Mouse (Mus musculus): ENCODE data around the gene Trim9. TPM values are rescaled to one million over a fixed set of nuclear protein-coding genes. Genes with fewer than 3 reads are reported as not detected.

The Trim9 gene
- polyA plus RNA-seq, 1 experiment from 2014 or later, result 2.2 TPM

DNA sequence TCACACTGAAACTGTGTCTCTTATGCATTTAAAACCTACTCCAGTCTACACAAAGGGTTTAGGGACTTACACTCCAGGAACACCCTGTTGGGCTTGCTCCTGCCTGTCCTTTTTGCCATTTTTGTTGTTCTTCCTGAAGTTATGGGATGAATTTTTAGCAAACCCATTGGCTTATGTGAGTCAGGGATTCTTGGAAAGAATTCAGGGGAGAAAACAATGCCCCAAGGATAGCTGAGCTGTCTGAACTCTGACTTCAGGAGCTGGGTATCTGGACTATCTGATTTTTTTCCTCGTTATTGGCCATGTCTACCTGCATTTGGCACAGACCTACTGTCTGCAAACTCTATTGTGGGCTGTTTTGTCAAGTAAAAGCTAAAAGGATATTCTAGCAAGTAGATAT lies 20.5 kb downstream of the Trim9 start:
- no peaks in the 10 kb centered on the region for H3K27me3 ChIP-seq (ENCODE audit: insufficient read depth, low read length)
- WGBS, result 74% methylated on average over 1 of the region's 1 CpGs
- no peak overlapping the region for H3K4me3 ChIP-seq (ENCODE audit: low read length)
- no peaks in the 10 kb centered on the region for H3K9me3 ChIP-seq (ENCODE audit: low read length)
- no peak overlapping the region for H3K27ac ChIP-seq (ENCODE audit: low read length)
- no peak for ATAC-seq (ENCODE audit: low FRiP score, low TSS enrichment)
- H3K4me1 ChIP-seq (ENCODE audit: insufficient read depth, low read length), result no peaks in the 10 kb centered on the region
- no peak overlapping the region for H3K9ac ChIP-seq (replicated peaks; ENCODE audit: low read length)
- no peaks in the 10 kb centered on the region for H3K36me3 ChIP-seq (ENCODE audit: insufficient read depth, low read length)
- H3K4me2 ChIP-seq (replicated peaks; ENCODE audit: low read depth, low read length), result no peak overlapping the region

DNA sequence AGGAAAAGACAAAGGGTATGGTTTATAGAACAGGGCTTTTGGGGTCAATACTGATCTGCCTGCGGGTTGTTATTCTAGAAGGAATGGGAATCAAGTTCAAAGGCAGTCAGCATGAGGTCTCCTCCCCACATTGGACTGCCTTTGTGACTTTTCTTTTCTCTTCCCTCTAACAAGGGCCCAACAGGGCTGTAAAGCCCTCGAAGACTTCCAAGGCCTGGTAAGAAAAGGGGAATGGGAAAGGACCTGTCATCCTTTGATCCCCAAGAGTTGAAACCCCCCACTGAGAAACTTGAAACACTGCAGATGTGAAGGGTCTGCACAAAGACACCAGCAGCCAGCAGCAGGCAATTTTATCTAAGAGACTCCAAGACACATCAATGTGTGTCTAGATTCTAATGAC lies 21.0 kb downstream of the Trim9 start:
- Histone ChIP-seq H3K27ac (ENCODE audit: low read length) (no peak overlapping the region), H3K4me3 (ENCODE audit: low read length) (no peak overlapping the region), H3K4me2 (replicated peaks; ENCODE audit: low read depth, low read length) (no peak overlapping the region), H3K36me3 (ENCODE audit: insufficient read depth, low read length) (no peaks in the 10 kb centered on the region), H3K4me1 (ENCODE audit: insufficient read depth, low read length) (no peaks in the 10 kb centered on the region), H3K9ac (replicated peaks; ENCODE audit: low read length) (no peak overlapping the region), H3K9me3 (ENCODE audit: low read length) (no peaks in the 10 kb centered on the region), H3K27me3 (ENCODE audit: insufficient read depth, low read length) (no peaks in the 10 kb centered on the region)
- 19% methylated on average over 2 of the region's 2 CpGs for WGBS
- no peak for ATAC-seq (ENCODE audit: low FRiP score, low TSS enrichment)

DNA sequence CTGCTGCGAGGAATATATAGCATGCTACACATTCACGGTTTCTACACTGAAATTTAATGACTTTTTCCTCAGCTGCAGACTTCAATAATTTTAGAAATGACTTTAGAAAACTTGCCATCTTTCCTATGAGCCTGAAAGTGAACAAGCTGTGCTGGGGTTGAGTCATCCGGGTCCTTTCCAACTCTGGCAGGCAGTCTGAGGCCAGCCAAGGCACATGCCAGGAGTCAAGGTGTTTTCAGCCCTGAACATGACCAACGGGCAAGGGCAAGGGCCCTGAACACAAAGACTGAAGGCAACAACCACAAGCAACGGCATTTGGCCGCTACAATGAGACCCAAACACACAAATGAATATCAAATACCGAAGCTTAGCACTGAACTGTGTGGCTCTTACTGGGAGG lies 21.6 kb downstream of the Trim9 start:
- no peaks in the 10 kb centered on the region for H3K9me3 ChIP-seq (ENCODE audit: low read length)
- H3K27ac ChIP-seq (ENCODE audit: low read length), result no peak overlapping the region
- no peak for ATAC-seq (ENCODE audit: low FRiP score, low TSS enrichment)
- H3K36me3 ChIP-seq (ENCODE audit: insufficient read depth, low read length), result no peaks in the 10 kb centered on the region
- no peaks in the 10 kb centered on the region for H3K27me3 ChIP-seq (ENCODE audit: insufficient read depth, low read length)
- no peak overlapping the region for H3K4me3 ChIP-seq (ENCODE audit: low read length)
- 77% methylated on average over 7 of the region's 7 CpGs for WGBS
- H3K9ac ChIP-seq (replicated peaks; ENCODE audit: low read length), result no peak overlapping the region
- H3K4me1 ChIP-seq (ENCODE audit: insufficient read depth, low read length), result no peaks in the 10 kb centered on the region
- no peak overlapping the region for H3K4me2 ChIP-seq (replicated peaks; ENCODE audit: low read depth, low read length)

DNA sequence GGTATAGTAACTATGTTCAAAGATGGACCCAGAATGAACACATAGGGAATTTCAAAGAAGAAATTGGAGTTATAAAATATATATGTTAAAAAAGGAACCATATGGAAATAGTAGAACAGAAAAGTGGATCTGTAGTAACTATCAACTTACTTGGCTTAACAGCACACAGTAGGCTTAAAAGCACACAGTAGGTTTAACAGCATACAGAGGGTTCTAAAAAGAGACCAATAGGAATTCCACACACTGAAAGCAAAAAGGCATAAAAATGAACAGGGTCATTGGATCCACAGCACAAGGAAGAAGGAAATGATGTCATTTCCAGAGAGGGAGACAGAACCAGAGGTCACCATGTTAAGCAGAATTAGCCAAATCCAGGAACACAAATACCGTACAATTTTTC lies 24.6 kb downstream of the Trim9 start:
- no peak for ATAC-seq (ENCODE audit: low FRiP score, low TSS enrichment)
- H3K9ac ChIP-seq (replicated peaks; ENCODE audit: low read length), result no peak overlapping the region
- H3K4me1 ChIP-seq (ENCODE audit: insufficient read depth, low read length), result no peaks in the 10 kb centered on the region
- H3K36me3 ChIP-seq (ENCODE audit: insufficient read depth, low read length), result no peaks in the 10 kb centered on the region
- no peak overlapping the region for H3K4me3 ChIP-seq (ENCODE audit: low read length)
- H3K4me2 ChIP-seq (replicated peaks; ENCODE audit: low read depth, low read length), result no peak overlapping the region
- H3K27ac ChIP-seq (ENCODE audit: low read length), result no peak overlapping the region
- H3K27me3 ChIP-seq (ENCODE audit: insufficient read depth, low read length), result no peaks in the 10 kb centered on the region
- WGBS, result 68% methylated on average over 1 of the region's 1 CpGs
- no peaks in the 10 kb centered on the region for H3K9me3 ChIP-seq (ENCODE audit: low read length)

DNA sequence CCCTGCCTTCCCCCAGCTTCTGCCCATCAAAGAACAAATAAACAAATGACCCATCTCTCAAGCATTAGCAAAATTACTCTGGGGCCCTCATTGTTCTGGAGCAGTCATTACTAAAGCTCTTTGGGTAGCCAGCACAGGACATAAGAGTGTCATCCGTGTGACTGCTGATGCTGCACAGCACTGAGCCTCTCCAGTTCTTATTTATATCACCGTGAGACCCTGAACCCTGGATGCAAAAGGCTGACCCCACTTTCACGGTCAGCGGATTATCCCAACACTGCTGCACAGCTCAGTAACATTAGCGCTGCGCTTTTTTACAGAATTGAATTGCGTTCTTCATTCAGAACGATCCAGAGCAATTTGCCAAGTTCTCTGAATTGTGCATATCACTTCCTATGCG lies 31.3 kb downstream of the Trim9 start:
- Histone ChIP-seq H3K9ac (replicated peaks; ENCODE audit: low read length) (no peak overlapping the region), H3K4me2 (replicated peaks; ENCODE audit: low read depth, low read length) (no peak overlapping the region), H3K4me1 (ENCODE audit: insufficient read depth, low read length) (no peaks in the 10 kb centered on the region), H3K9me3 (ENCODE audit: low read length) (no peaks in the 10 kb centered on the region), H3K36me3 (ENCODE audit: insufficient read depth, low read length) (no peaks in the 10 kb centered on the region), H3K4me3 (ENCODE audit: low read length) (no peak overlapping the region), H3K27me3 (ENCODE audit: insufficient read depth, low read length) (no peaks in the 10 kb centered on the region), H3K27ac (ENCODE audit: low read length) (no peak overlapping the region)
- no peak for ATAC-seq (ENCODE audit: low FRiP score, low TSS enrichment)
- WGBS, result 42% methylated on average over 9 of the region's 9 CpGs

DNA sequence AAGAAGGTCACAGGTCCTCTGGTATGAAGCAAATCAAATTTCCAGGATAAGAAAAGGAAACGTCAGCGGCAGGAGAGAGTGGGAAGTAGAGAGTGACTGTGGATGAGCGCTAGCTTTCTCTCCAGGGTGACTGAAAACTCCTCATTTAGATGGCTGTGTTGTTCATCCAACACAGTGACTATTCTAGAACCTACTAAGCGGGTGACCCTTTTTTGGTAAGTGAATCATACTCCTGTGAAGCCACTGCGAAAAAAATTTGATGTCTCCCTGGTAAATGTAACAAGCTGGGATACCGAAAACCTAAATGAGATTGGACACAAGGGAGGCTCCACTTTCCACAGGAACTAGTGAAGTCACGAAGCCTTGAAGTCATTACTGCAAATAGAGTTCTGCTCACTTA lies 39.5 kb downstream of the Trim9 start:
- ATAC-seq (ENCODE audit: low FRiP score, low TSS enrichment), result no peak
- Histone ChIP-seq H3K36me3 (ENCODE audit: insufficient read depth, low read length) (no peaks in the 10 kb centered on the region), H3K4me2 (replicated peaks; ENCODE audit: low read depth, low read length) (no peak overlapping the region), H3K27me3 (ENCODE audit: insufficient read depth, low read length) (no peaks in the 10 kb centered on the region), H3K4me1 (ENCODE audit: insufficient read depth, low read length) (no peaks in the 10 kb centered on the region), H3K9me3 (ENCODE audit: low read length) (no peaks in the 10 kb centered on the region), H3K9ac (replicated peaks; ENCODE audit: low read length) (no peak overlapping the region), H3K27ac (ENCODE audit: low read length) (no peak overlapping the region), H3K4me3 (ENCODE audit: low read length) (no peak overlapping the region)
- 78% methylated on average over 7 of the region's 7 CpGs for WGBS

DNA sequence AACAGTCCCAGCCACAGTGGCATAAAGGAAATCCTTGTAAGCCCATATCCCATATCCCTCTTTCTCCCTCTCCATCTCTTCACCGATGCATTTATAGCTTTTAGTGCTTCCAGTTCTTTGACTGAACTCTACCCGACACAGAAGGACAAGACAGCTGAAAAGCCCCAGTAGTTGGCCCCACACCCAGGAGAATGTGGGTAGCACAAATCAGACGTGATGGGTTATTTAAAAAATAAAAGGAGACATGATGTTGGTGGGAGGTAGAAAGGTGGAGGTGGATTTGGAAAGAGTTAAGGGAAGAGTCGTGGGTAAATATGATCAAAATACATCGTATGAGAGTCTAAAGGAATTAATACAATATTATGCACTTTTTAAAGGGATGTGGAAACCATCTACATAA lies 40.4 kb downstream of the Trim9 start:
- 88% methylated on average over 5 of the region's 5 CpGs for WGBS
- no peak for ATAC-seq (ENCODE audit: low FRiP score, low TSS enrichment)
- no peaks in the 10 kb centered on the region for H3K9me3 ChIP-seq (ENCODE audit: low read length)
- no peak overlapping the region for H3K27ac ChIP-seq (ENCODE audit: low read length)
- H3K4me3 ChIP-seq (ENCODE audit: low read length), result no peak overlapping the region
- no peaks in the 10 kb centered on the region for H3K4me1 ChIP-seq (ENCODE audit: insufficient read depth, low read length)
- no peak overlapping the region for H3K9ac ChIP-seq (replicated peaks; ENCODE audit: low read length)
- H3K36me3 ChIP-seq (ENCODE audit: insufficient read depth, low read length), result no peaks in the 10 kb centered on the region
- no peaks in the 10 kb centered on the region for H3K27me3 ChIP-seq (ENCODE audit: insufficient read depth, low read length)
- no peak overlapping the region for H3K4me2 ChIP-seq (replicated peaks; ENCODE audit: low read depth, low read length)

DNA sequence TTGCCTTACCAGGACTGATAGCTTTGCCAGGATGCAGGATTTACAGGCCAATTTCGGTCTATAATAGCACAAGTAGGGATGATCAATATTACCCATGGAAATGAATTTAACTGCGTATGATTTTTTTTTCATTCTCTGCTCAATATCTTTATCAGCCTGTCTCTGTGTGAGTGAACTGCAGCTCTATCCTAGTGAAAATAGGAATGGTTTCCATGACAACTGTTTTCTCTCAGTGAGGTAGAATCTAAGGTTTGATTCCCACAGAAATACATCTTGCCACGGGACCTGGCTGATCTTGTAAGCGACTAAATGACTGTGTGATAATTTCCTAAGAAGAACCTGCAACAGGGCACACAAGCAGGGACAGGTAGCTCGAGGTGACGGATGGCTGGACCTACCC lies 43.4 kb downstream of the Trim9 start:
- Histone ChIP-seq H3K27me3 (ENCODE audit: insufficient read depth, low read length) (no peaks in the 10 kb centered on the region), H3K4me3 (ENCODE audit: low read length) (no peak overlapping the region), H3K9me3 (ENCODE audit: low read length) (no peaks in the 10 kb centered on the region), H3K4me1 (ENCODE audit: insufficient read depth, low read length) (no peaks in the 10 kb centered on the region), H3K9ac (replicated peaks; ENCODE audit: low read length) (no peak overlapping the region), H3K36me3 (ENCODE audit: insufficient read depth, low read length) (no peaks in the 10 kb centered on the region), H3K27ac (ENCODE audit: low read length) (no peak overlapping the region), H3K4me2 (replicated peaks; ENCODE audit: low read depth, low read length) (no peak overlapping the region)
- no peak for ATAC-seq (ENCODE audit: low FRiP score, low TSS enrichment)
- 88% methylated on average over 6 of the region's 6 CpGs for WGBS

DNA sequence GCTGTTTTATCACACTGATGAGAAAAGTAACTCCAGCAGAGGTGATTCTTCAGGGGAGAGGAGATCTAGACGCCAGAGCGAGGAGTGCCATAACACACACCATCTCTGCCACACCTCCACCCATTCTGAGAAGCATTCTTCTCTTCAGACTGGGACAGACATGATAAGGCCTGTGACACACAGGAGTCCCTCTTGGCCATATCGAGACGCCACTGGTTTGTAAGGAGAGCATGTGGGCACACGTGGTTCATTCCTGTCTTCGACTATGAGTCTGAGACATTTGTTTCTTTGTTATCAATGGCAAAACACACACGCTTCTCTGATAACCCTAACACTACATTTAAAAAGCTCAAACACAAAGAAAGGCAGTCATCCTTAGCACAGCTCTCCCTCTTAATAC lies 43.9 kb downstream of the Trim9 start:
- H3K9ac ChIP-seq (replicated peaks; ENCODE audit: low read length), result no peak overlapping the region
- H3K4me1 ChIP-seq (ENCODE audit: insufficient read depth, low read length), result no peaks in the 10 kb centered on the region
- H3K27ac ChIP-seq (ENCODE audit: low read length), result no peak overlapping the region
- no peak overlapping the region for H3K4me3 ChIP-seq (ENCODE audit: low read length)
- H3K27me3 ChIP-seq (ENCODE audit: insufficient read depth, low read length), result no peaks in the 10 kb centered on the region
- WGBS, result 85% methylated on average over 7 of the region's 7 CpGs
- no peaks in the 10 kb centered on the region for H3K36me3 ChIP-seq (ENCODE audit: insufficient read depth, low read length)
- no peak overlapping the region for H3K4me2 ChIP-seq (replicated peaks; ENCODE audit: low read depth, low read length)
- no peak for ATAC-seq (ENCODE audit: low FRiP score, low TSS enrichment)
- H3K9me3 ChIP-seq (ENCODE audit: low read length), result no peaks in the 10 kb centered on the region

DNA sequence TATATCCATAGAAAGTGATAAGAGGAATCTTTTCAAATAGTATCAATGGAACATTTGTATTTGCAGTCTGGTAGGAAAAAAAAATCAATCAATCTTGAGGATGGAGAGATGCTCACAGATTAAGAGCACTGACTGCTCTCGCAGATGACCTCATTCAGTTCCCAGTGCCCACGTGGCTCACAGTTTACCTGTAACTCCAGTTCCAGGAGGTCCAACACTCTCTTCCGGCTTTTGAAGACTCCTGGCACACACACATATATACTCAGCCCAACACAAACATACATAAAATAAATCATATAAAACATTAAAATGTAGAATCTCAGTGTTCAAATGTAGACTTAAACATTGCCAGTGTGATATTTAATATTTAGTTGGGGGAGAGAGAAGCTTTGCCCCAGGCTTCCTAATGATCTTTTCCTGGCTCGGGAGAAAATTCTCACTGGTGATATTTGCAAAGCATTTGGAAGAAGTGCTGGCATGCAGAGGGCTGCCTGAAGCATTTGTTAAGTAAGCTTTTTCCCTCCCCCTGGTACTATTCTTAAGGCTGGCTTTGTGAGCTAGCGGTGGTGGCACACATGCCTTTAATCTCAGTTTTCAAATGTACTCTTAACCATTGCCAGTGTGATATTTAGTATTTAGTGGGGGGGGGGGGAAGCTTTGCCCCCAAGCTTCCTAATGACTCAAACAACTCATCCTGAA lies 45.2 kb downstream of the Trim9 start:
- Histone ChIP-seq H3K4me3 (ENCODE audit: low read length) (no peak overlapping the region), H3K36me3 (ENCODE audit: insufficient read depth, low read length) (no peaks in the 10 kb centered on the region), H3K27me3 (ENCODE audit: insufficient read depth, low read length) (no peaks in the 10 kb centered on the region), H3K4me2 (replicated peaks; ENCODE audit: low read depth, low read length) (no peak overlapping the region), H3K27ac (ENCODE audit: low read length) (no peak overlapping the region), H3K4me1 (ENCODE audit: insufficient read depth, low read length) (no peaks in the 10 kb centered on the region), H3K9ac (replicated peaks; ENCODE audit: low read length) (no peak overlapping the region), H3K9me3 (ENCODE audit: low read length) (no peaks in the 10 kb centered on the region)
- 70% methylated on average over 5 of the region's 5 CpGs for WGBS
- ATAC-seq (ENCODE audit: low FRiP score, low TSS enrichment), result no peak

Measured in kidney, embryonic 16.5 days (tissue).